Comparison of ENCODE assay signal across 17 mouse cellular contexts in genomic region chr10:49768897-49769296, GRCm38 (mm10). TPM values are rescaled to one million over a fixed set of nuclear protein-coding genes. Genes with fewer than 3 reads are reported as not detected.
A peak's percentile ranks its signal among the peaks of the same experiment; 100 is the strongest.
DNase-seq lines count a peak whose midpoint lies in the region; ATAC-seq lines count a peak whose summit lies in the region.
"Had no signal": no experiment of that assay in that cellular context is flagged by ENCODE, and none has a peak within 500 bp of the region (broad histone marks: within the 10 kb centered on the region; RNA-seq: fewer than 3 reads in every experiment).

No protein-coding gene starts in this region.

- no peaks in the 10 kb centered on the region for H3K36me3 ChIP-seq in midbrain, embryonic 12.5 days
- 0 out of 2 replicates have a peak, but pooled peaks cover 8% of the 10 kb centered on the region for H3K36me3 ChIP-seq in midbrain, embryonic 13.5 days
- H3K36me3 ChIP-seq: embryonic facial prominence, embryonic 15.5 days; heart, embryonic 12.5 days had no signal

- no peak overlapping the region for H3K4me2 ChIP-seq in midbrain, embryonic 12.5 days (replicated peaks)
- H3K4me2 ChIP-seq in midbrain, embryonic 13.5 days (replicated peaks) = no peak overlapping the region
- H3K4me2 ChIP-seq: embryonic facial prominence, embryonic 15.5 days; heart, embryonic 12.5 days had no signal

- H3K4me1 ChIP-seq in midbrain, embryonic 12.5 days = no peaks in the 10 kb centered on the region
- peaks cover 15% of the 10 kb centered on the region; the same call in 1 of the 2 replicates for H3K4me1 ChIP-seq in midbrain, embryonic 13.5 days (replicated peaks)
- H3K4me1 ChIP-seq: embryonic facial prominence, embryonic 15.5 days; heart, embryonic 12.5 days had no signal

- DNase-seq in cerebellum, adult 18-20 months = peak; percentile 44 to 55
- DNase-seq in cerebellum, adult 11 months = no peak
- peak; percentile 46 for DNase-seq in cerebellum, adult 9-11 months
- DNase-seq in spleen, postnatal 14 days (ENCODE audit: low spot score in 2 of 2) = no peak
- DNase-seq in thymus, postnatal 10 days (ENCODE audit: low spot score in 2 of 2) = no peak
- DNase-seq: adrenal gland, postnatal 10 days; embryo, embryonic 11 days; gastrocnemius, postnatal 14 days; heart, postnatal 36 days; kidney, adult 18-20 months had no signal

- ATAC-seq in midbrain, embryonic 12.5 days (ENCODE audit: low FRiP score, low read depth) = 0 out of 2 replicates have a peak, but pooled peaks have one; percentile 19
- ATAC-seq in midbrain, embryonic 13.5 days = no peak
- ATAC-seq: forebrain, embryonic 16.5 days; hindbrain, postnatal 0 days had no signal

- no peaks in the 10 kb centered on the region for H3K27me3 ChIP-seq in midbrain, embryonic 12.5 days
- no peaks in the 10 kb centered on the region for H3K27me3 ChIP-seq in midbrain, embryonic 13.5 days
- H3K27me3 ChIP-seq: embryonic facial prominence, embryonic 15.5 days; heart, embryonic 12.5 days had no signal

- H3K27ac ChIP-seq in midbrain, embryonic 12.5 days (replicated peaks) = no peak overlapping the region
- H3K27ac ChIP-seq in midbrain, embryonic 13.5 days = no peak overlapping the region
- H3K27ac ChIP-seq: embryonic facial prominence, embryonic 15.5 days; hindbrain, postnatal 0 days had no signal

- no peak overlapping the region for H3K4me3 ChIP-seq in midbrain, embryonic 12.5 days
- H3K4me3 ChIP-seq in midbrain, embryonic 13.5 days (replicated peaks) = no peak overlapping the region
- H3K4me3 ChIP-seq: embryonic facial prominence, embryonic 15.5 days; erythroblast, embryonic 14.5 days; heart, embryonic 12.5 days had no signal

- H3K9me3 ChIP-seq in midbrain, embryonic 12.5 days = no peaks in the 10 kb centered on the region
- no peaks in the 10 kb centered on the region for H3K9me3 ChIP-seq in midbrain, embryonic 13.5 days
- H3K9me3 ChIP-seq: embryonic facial prominence, embryonic 15.5 days; heart, embryonic 12.5 days had no signal

- H3K9ac ChIP-seq in midbrain, embryonic 12.5 days (replicated peaks) = no peak overlapping the region
- no peak overlapping the region for H3K9ac ChIP-seq in midbrain, embryonic 13.5 days (replicated peaks)
- H3K9ac ChIP-seq: embryonic facial prominence, embryonic 15.5 days; heart, embryonic 12.5 days had no signal

RNA-seq across cellular contexts. Expression of gene Grik2, which starts 19.7 kb away (rescaled TPM):
- polyA plus RNA-seq in midbrain, embryonic 12.5 days (2016; fragmentation: Nextera tagmentation; extraction: Ambion mirVana) = 20.2 and 23.9 TPM in 2 replicates
- polyA plus RNA-seq in midbrain, embryonic 13.5 days (2015; fragmentation: Nextera tagmentation; extraction: Ambion mirVana) = 30.8 and 31.2 TPM in 2 replicates
- polyA plus RNA-seq: erythroblast, embryonic 14.5 days had no signal

Comparison
In these comparisons a context has a peak if more than half of its experiments do, and no peak if none do; other contexts are left out.
1. DNase-seq: peak in cerebellum, adult 18-20 months (2 of 2) and cerebellum, adult 9-11 months (single experiment); none in cerebellum, adult 11 months (single experiment), spleen, postnatal 14 days (0 of 2) and thymus, postnatal 10 days (0 of 2).